Mouse (Mus musculus) embryonic stem cell, embryonic (primary cell): ENCODE measurements around the gene Stat5b.

ENCODE experiments used
- CTCF ChIA-PET, 4 experiments: fragments of 300-600 bp in 2 of 4; fragments of 350-600 bp in 2 of 4; sonication (Branson Sonifier 250); formaldehyde crosslinking; loops; one replicate each; lab custom pipeline; 2022; ENCODE audit warnings: inconsistent platforms in 2 of 4; lab: Charles Lee
- POLR2A ChIA-PET, 4 experiments: fragments of 300-600 bp in 2 of 4; fragments of 350-600 bp in 2 of 4; sonication (Branson Sonifier 250); formaldehyde crosslinking; loops; one replicate each; lab custom pipeline; 2022; ENCODE audit warnings: antibody characterized with exemption in 4 of 4, inconsistent platforms in 1 of 4; lab: Charles Lee

Stat5b gene

GRCm38 (mm10) chr11:100829691-100830090 lies 20.8 kb downstream of the Stat5b start:
- POLR2A ChIA-PET = no interaction called here
- CTCF ChIA-PET = interaction anchor here in 1 of 4 experiments (0.6 kb wide), 1 partner anchor 215 kb away, joined by 5 read pairs; no protein-coding TSS in a partner anchor

- ChIA-PET POLR2A (no interaction called here), CTCF (no interaction called here)
Observed at GRCm38 (mm10) chr11:100828676-100829151, 21.8 kb downstream of the Stat5b start.

- ChIA-PET POLR2A (interaction anchor here in 2 of 4 experiments (1.1 to 1.5 kb wide), 3 partner anchors 15 to 25 kb away, joined by 3 to 5 read pairs (median 3); no protein-coding TSS in a partner anchor), CTCF (interaction anchor here in 3 of 4 experiments (0.5 to 1.0 kb wide), 3 partner anchors 27 to 345 kb away, joined by 3 to 4 read pairs (median 3); no protein-coding TSS in a partner anchor)
Observed at GRCm38 (mm10) chr11:100826161-100826866, 24.2 kb downstream of the Stat5b start.

GRCm38 (mm10) chr11:100825451-100825850 lies 25.1 kb downstream of the Stat5b start:
- POLR2A ChIA-PET = interaction anchor here in 2 of 4 experiments (0.8 to 1.5 kb wide), 2 partner anchors 16 kb away, joined by 3 read pairs; no protein-coding TSS in a partner anchor
- CTCF ChIA-PET = interaction anchor here in 3 of 4 experiments (0.6 to 1.5 kb wide), 4 partner anchors 8 to 154 kb away, joined by 3 to 5 read pairs (median 3); no protein-coding TSS in a partner anchor

GRCm38 (mm10) chr11:100824496-100824895 lies 26.0 kb downstream of the Stat5b start:
- CTCF ChIA-PET = interaction anchor here in 2 of 4 experiments (0.6 to 1.5 kb wide), 3 partner anchors 9 to 303 kb away, joined by 3 read pairs; no protein-coding TSS in a partner anchor
- POLR2A ChIA-PET = interaction anchor here in 2 of 4 experiments (1.3 to 1.5 kb wide), 2 partner anchors 15 to 86 kb away, joined by 3 to 4 read pairs; partner anchors contain the start of gene Rab5c (in 1 of the 2)

- ChIA-PET CTCF (interaction anchor here in 2 of 4 experiments (0.5 to 0.6 kb wide), 2 partner anchors 59 to 302 kb away, joined by 3 to 6 read pairs; no protein-coding TSS in a partner anchor), POLR2A (interaction anchor here in 2 of 4 experiments (0.7 to 1.3 kb wide), 5 partner anchors 10 to 349 kb away, joined by 3 to 5 read pairs (median 3); partner anchors contain the start of gene Rab5c (in 1 of the 2))
Observed at GRCm38 (mm10) chr11:100823543-100824313, 26.8 kb downstream of the Stat5b start.

GRCm38 (mm10) chr11:100822365-100822764 lies 28.2 kb downstream of the Stat5b start:
- POLR2A ChIA-PET = interaction anchor here in 1 of 4 experiments (0.7 kb wide), 1 partner anchor 113 kb away, joined by 4 read pairs; no protein-coding TSS in a partner anchor
- CTCF ChIA-PET = interaction anchor here in 2 of 4 experiments (0.7 kb wide), 2 partner anchors 161 to 235 kb away, joined by 3 to 5 read pairs; no protein-coding TSS in a partner anchor

- POLR2A ChIA-PET = interaction anchor here in 2 of 4 experiments (0.6 to 0.7 kb wide), 2 partner anchors 114 to 175 kb away, joined by 3 to 4 read pairs; no protein-coding TSS in a partner anchor
- CTCF ChIA-PET = interaction anchor here in 2 of 4 experiments (0.7 kb wide), 2 partner anchors 161 to 236 kb away, joined by 3 to 5 read pairs; no protein-coding TSS in a partner anchor
Observed at GRCm38 (mm10) chr11:100821605-100822220, 28.8 kb downstream of the Stat5b start.

GRCm38 (mm10) chr11:100820047-100820446 lies 30.5 kb downstream of the Stat5b start:
- POLR2A ChIA-PET = interaction anchor here in 1 of 4 experiments (1.0 kb wide), 1 partner anchor 11 kb away, joined by 3 read pairs; no protein-coding TSS in a partner anchor
- CTCF ChIA-PET = interaction anchor here in 2 of 4 experiments (0.6 to 1.0 kb wide), 2 partner anchors 238 to 858 kb away, joined by 3 read pairs; no protein-coding TSS in a partner anchor

GRCm38 (mm10) chr11:100819626-100820025 lies 30.9 kb downstream of the Stat5b start:
- CTCF ChIA-PET = no interaction called here
- POLR2A ChIA-PET = no interaction called here

- CTCF ChIA-PET = interaction anchor here in 2 of 4 experiments (0.7 to 0.8 kb wide), 2 partner anchors 46 to 164 kb away, joined by 3 to 4 read pairs; no protein-coding TSS in a partner anchor
- POLR2A ChIA-PET = interaction anchor here in 2 of 4 experiments (0.6 to 1.4 kb wide), 2 partner anchors 79 to 190 kb away, joined by 3 read pairs; partner anchors contain the start of gene Atp6v0a1 (in 1 of the 2)
Observed at GRCm38 (mm10) chr11:100819048-100819447, 31.5 kb downstream of the Stat5b start.

- POLR2A ChIA-PET = interaction anchor here in 2 of 4 experiments (0.6 to 1.4 kb wide), 2 partner anchors 79 to 191 kb away, joined by 3 read pairs; partner anchors contain the start of gene Atp6v0a1 (in 1 of the 2)
- CTCF ChIA-PET = interaction anchor here in 2 of 4 experiments (0.7 to 0.8 kb wide), 2 partner anchors 46 to 165 kb away, joined by 3 to 4 read pairs; no protein-coding TSS in a partner anchor
Observed at GRCm38 (mm10) chr11:100818359-100819012, 32.0 kb downstream of the Stat5b start.

- CTCF ChIA-PET = no interaction called here
- POLR2A ChIA-PET = no interaction called here
Observed at GRCm38 (mm10) chr11:100817311-100817710, 33.2 kb downstream of the Stat5b start.

GRCm38 (mm10) chr11:100816801-100817200 lies 33.7 kb downstream of the Stat5b start:
- CTCF ChIA-PET = no interaction called here
- POLR2A ChIA-PET = no interaction called here

- ChIA-PET CTCF (no interaction called here), POLR2A (no interaction called here)
Observed at GRCm38 (mm10) chr11:100816342-100816741, 34.2 kb downstream of the Stat5b start.

- ChIA-PET CTCF (interaction anchor here in 3 of 4 experiments (0.6 to 2.7 kb wide), 5 partner anchors 18 to 53 kb away, joined by 3 to 11 read pairs (median 3); partner anchors contain the start of gene Hcrt (in 1 of the 3)), POLR2A (interaction anchor here in 1 of 4 experiments (1.2 kb wide), 1 partner anchor 13 kb away, joined by 3 read pairs; no protein-coding TSS in a partner anchor)
Observed at GRCm38 (mm10) chr11:100814498-100814897, 36.0 kb downstream of the Stat5b start.
